Mouse (Mus musculus): ENCODE data around the gene A830005F24Rik.

GRCm38 (mm10) chr13:48555976-48556375 lies 42.6 kb downstream of the A830005F24Rik start:
- no peak for TF ChIP-seq GATA1 (IDR thresholded peaks at IDR 0.05; ENCODE audit: low read length)
- no peak for TF ChIP-seq TAL1 (IDR thresholded peaks at IDR 0.05; ENCODE audit: low read length)
